Mouse (Mus musculus) neural tube, embryonic 12.5 days (tissue): Measurements from ENCODE around the gene Lamtor3. TPM values are rescaled to one million over a fixed set of nuclear protein-coding genes. Genes with fewer than 3 reads are reported as not detected.

ENCODE experiments used
- ATAC-seq: fragments of 200-750 bp; cut with Nextera tagmentation; 2 replicates; pipeline ENCODE4 v1.8.0; 2017; ENCODE audit warnings: low read depth, mild to moderate bottlenecking, moderate TSS enrichment, moderate library complexity; ENCODE audit not compliant: low FRiP score
- H3K27ac ChIP-seq: fragments of 300-500 bp; sonication (generic); 2 replicates; pipeline ENCODE4 v1.5.1; 2016
- H3K27me3 ChIP-seq: fragments of 300-500 bp; sonication (generic); replicated peaks from 2 replicates; pipeline ENCODE4 v1.6.1; 2016; ENCODE audit warnings: mild to moderate bottlenecking
- H3K36me3 ChIP-seq: fragments of 300-500 bp; sonication (generic); 2 replicates; pipeline ENCODE4 v1.6.1; 2016; ENCODE audit warnings: mild to moderate bottlenecking
- H3K4me1 ChIP-seq: fragments of 300-500 bp; sonication (generic); 2 replicates; pipeline ENCODE4 v1.6.1; 2016
- H3K4me2 ChIP-seq: fragments of 300-500 bp; sonication (generic); replicated peaks from 2 replicates; pipeline ENCODE4 v1.6.1; 2016; ENCODE audit warnings: mild to moderate bottlenecking
- H3K4me3 ChIP-seq: fragments of 300-500 bp; sonication (generic); 2 replicates; pipeline ENCODE4 v1.5.1; 2016
- H3K9ac ChIP-seq: fragments of 300-500 bp; sonication (generic); 2 replicates; pipeline ENCODE4 v1.6.1; 2016; ENCODE audit warnings: mild to moderate bottlenecking
- H3K9me3 ChIP-seq: fragments of 300-500 bp; sonication (generic); 2 replicates; pipeline ENCODE4 v1.6.1; 2016; ENCODE audit warnings: mild to moderate bottlenecking
- WGBS: fragments of 180-500 bp; shearing (Covaris S2); methylation state at CpG from one replicate; pipeline ENCODE4 v1.1.7; 2016; 5-methylcytosine and 5-hydroxymethylcytosine counted together
- polyA plus RNA-seq: library from polyadenylated mRNA; unstranded; fragments of >200 nt; fragmentation: Nextera tagmentation; extraction: Ambion mirVana; gene quantifications from 2 replicates; pipeline ENCODE4 v1.2.1, GENCODE M21; 2016

The Lamtor3 gene
- polyA plus RNA-seq, 1 experiment from 2014 or later, result 101 TPM

- Histone ChIP-seq H3K9ac (no peak overlapping the region), H3K9me3 (no peaks in the 10 kb centered on the region), H3K36me3 (no peaks in the 10 kb centered on the region), H3K4me2 (no peak overlapping the region), H3K4me1 (no peaks in the 10 kb centered on the region), H3K27me3 (no peaks in the 10 kb centered on the region), H3K4me3 (no peak overlapping the region), H3K27ac (no peak overlapping the region)
- no peak for ATAC-seq
- 88% methylated on average over 9 of the region's 9 CpGs for WGBS
Observed at GRCm38 (mm10) chr3:137968820-137969486, 50.6 kb downstream of the Lamtor3 start.

GRCm38 (mm10) chr3:137969951-137970350 lies 51.6 kb downstream of the Lamtor3 start:
- Histone ChIP-seq H3K27ac (no peak overlapping the region), H3K27me3 (no peaks in the 10 kb centered on the region), H3K36me3 (no peaks in the 10 kb centered on the region), H3K9me3 (no peaks in the 10 kb centered on the region), H3K4me1 (no peaks in the 10 kb centered on the region), H3K4me2 (peak overlapping the region; percentile 34; the same call in 1 of the 2 replicates), H3K9ac (no peak overlapping the region), H3K4me3 (no peak overlapping the region)
- WGBS, result 61% methylated on average over 12 of the region's 12 CpGs
- ATAC-seq, result no peak

DNA sequence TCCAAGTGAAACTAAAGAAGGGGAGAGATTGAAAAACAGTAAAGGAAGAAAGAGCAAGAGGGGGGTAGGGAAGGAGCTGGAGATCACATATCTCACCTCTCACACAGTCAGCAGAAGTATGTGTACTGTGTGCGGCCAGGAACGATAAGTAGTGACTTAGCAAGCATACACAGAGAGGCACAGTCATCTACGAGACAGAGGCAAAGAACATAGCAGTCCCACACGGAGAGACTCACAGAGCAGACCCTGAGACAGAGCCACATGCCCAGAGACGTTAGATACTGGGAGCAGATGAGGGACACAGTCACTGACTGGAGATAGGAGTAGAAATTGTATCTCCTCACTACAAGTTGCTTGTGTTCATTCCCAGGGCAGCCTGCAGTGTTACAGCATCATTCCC lies 53.9 kb downstream of the Lamtor3 start:
- Histone ChIP-seq H3K4me1 (peaks cover 4% of the 10 kb centered on the region), H3K9ac (no peak overlapping the region), H3K36me3 (no peaks in the 10 kb centered on the region), H3K27ac (no peak overlapping the region), H3K4me3 (no peak overlapping the region), H3K4me2 (no peak overlapping the region), H3K27me3 (no peaks in the 10 kb centered on the region), H3K9me3 (no peaks in the 10 kb centered on the region)
- ATAC-seq, result no peak
- WGBS, result 87% methylated on average over 5 of the region's 5 CpGs

DNA sequence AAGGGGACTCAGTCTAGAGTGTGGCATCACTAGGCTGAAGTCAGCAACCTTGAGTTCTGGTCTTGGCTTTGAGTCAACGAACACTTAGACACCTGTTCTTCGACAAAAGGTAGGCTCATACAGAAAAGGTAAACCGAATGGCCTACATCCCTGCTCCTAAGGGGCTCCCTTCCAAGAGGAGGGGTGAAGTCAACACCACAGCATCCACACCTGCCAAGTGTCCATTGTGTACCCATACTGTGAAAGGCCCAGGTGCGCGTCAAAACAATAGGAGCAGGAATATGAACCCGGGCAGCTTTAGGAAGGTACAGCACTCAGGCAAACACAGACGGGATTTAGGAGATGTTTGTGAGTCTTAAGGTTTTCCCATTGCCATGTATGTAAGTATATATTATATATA lies 54.7 kb downstream of the Lamtor3 start:
- Histone ChIP-seq H3K36me3 (no peaks in the 10 kb centered on the region), H3K4me3 (no peak overlapping the region), H3K4me2 (no peak overlapping the region), H3K27ac (no peak overlapping the region), H3K9ac (no peak overlapping the region), H3K27me3 (no peaks in the 10 kb centered on the region), H3K9me3 (no peaks in the 10 kb centered on the region), H3K4me1 (peaks cover 11% of the 10 kb centered on the region)
- no peak for ATAC-seq
- 96% methylated on average over 7 of the region's 7 CpGs for WGBS

- WGBS, result 88% methylated on average over 8 of the region's 8 CpGs
- Histone ChIP-seq H3K27ac (no peak overlapping the region), H3K27me3 (no peaks in the 10 kb centered on the region), H3K4me3 (no peak overlapping the region), H3K9me3 (no peaks in the 10 kb centered on the region), H3K9ac (no peak overlapping the region), H3K4me2 (no peak overlapping the region), H3K4me1 (peaks cover 11% of the 10 kb centered on the region), H3K36me3 (no peaks in the 10 kb centered on the region)
- no peak for ATAC-seq
Observed at GRCm38 (mm10) chr3:137974306-137974705, 56.0 kb downstream of the Lamtor3 start.

- 75% methylated on average over 7 of the region's 7 CpGs for WGBS
- Histone ChIP-seq H3K4me3 (no peak overlapping the region), H3K9me3 (no peaks in the 10 kb centered on the region), H3K27ac (no peak overlapping the region), H3K36me3 (no peaks in the 10 kb centered on the region), H3K27me3 (no peaks in the 10 kb centered on the region), H3K9ac (no peak overlapping the region), H3K4me2 (no peak overlapping the region), H3K4me1 (peaks cover 11% of the 10 kb centered on the region)
- no peak for ATAC-seq
Observed at GRCm38 (mm10) chr3:137975435-137975834, 57.1 kb downstream of the Lamtor3 start.

- WGBS, result 90% methylated on average over 17 of the region's 17 CpGs
Observed at GRCm38 (mm10) chr3:137975856-137976423, 57.6 kb downstream of the Lamtor3 start.

DNA sequence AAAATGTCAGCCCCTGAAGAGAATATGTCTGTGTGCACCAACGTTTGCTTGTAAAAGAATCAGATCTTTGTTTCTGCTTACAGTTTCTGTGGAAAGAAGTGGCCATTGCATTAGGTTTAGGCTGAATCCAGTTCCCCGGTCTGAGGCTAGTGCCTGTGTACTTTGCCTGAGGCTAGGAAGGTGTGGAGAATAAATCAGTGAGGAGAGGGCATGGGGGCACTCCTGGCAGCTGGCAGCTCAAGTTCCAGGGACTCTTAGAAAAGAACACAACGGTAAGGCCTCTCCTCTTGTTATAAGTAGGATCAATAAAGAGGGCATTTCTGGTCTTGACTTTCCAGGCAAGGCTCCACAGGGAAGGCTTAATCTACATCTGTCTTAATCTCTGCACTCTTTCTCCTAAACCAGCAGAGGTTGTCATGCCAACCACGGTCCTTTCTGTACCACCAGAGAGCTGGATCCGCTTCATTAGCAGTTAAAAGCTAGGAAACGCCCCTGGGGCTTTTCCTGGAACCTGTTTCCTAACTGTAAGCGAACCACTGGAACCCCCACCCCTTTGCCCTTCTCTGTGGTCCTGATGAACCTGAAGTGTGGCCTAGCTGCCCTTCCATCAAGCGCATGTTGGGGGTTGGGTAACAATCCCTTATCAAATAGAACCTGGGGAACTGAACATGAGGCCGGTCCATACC lies 58.8 kb downstream of the Lamtor3 start:
- 21% methylated on average over 9 of the region's 9 CpGs for WGBS
- Histone ChIP-seq H3K27me3 (no peaks in the 10 kb centered on the region), H3K27ac (no peak overlapping the region), H3K4me1 (peaks cover 11% of the 10 kb centered on the region), H3K36me3 (no peaks in the 10 kb centered on the region), H3K4me2 (no peak overlapping the region; the same call in 1 of the 2 replicates), H3K9me3 (no peaks in the 10 kb centered on the region), H3K4me3 (no peak overlapping the region), H3K9ac (no peak overlapping the region)
- peak; percentile 75 for ATAC-seq

More at GRCm38 (mm10) chr3:137975856-137976423, 57.6 kb downstream of the Lamtor3 start:
- ATAC-seq, result no peak
- peaks cover 11% of the 10 kb centered on the region for H3K4me1 ChIP-seq
- no peaks in the 10 kb centered on the region for H3K36me3 ChIP-seq
- H3K4me3 ChIP-seq, result no peak overlapping the region
- no peaks in the 10 kb centered on the region for H3K27me3 ChIP-seq
- H3K9ac ChIP-seq, result no peak overlapping the region
- no peak overlapping the region for H3K27ac ChIP-seq
- no peaks in the 10 kb centered on the region for H3K9me3 ChIP-seq
- H3K4me2 ChIP-seq, result no peak overlapping the region

DNA sequence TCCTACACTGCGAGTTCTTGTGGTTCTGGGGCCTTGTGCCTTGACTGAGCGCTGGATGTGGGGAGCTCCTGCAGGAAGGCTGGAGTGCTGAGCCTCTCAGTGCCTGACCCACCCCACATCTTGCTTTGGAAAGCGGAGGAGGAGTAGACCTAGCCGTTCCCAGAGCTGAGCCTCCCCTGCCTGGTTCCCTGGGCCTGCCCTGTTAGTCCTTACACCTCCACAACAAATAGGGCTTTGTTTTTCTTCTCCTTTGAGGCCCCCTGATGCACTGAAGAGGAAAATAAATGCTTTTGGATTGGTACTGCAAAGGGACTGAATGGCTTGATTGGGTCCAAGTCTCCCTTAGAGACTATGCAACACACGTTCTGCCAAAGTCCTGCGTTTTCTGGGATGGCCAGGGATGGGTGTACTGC lies 59.3 kb downstream of the Lamtor3 start:
- Histone ChIP-seq H3K4me1 (peaks cover 11% of the 10 kb centered on the region), H3K4me3 (no peak overlapping the region), H3K4me2 (no peak overlapping the region), H3K27me3 (no peaks in the 10 kb centered on the region), H3K36me3 (no peaks in the 10 kb centered on the region), H3K9me3 (no peaks in the 10 kb centered on the region), H3K9ac (no peak overlapping the region), H3K27ac (no peak overlapping the region)
- ATAC-seq, result peak; percentile 46
- 18% methylated on average over 6 of the region's 6 CpGs for WGBS

GRCm38 (mm10) chr3:137978233-137978632 lies 59.9 kb downstream of the Lamtor3 start:
- H3K4me2 ChIP-seq, result no peak overlapping the region
- ATAC-seq, result no peak
- H3K4me3 ChIP-seq, result no peak overlapping the region
- H3K27ac ChIP-seq, result no peak overlapping the region
- H3K9ac ChIP-seq, result no peak overlapping the region
- no peaks in the 10 kb centered on the region for H3K36me3 ChIP-seq
- H3K4me1 ChIP-seq, result peaks cover 11% of the 10 kb centered on the region
- no peaks in the 10 kb centered on the region for H3K27me3 ChIP-seq
- no peaks in the 10 kb centered on the region for H3K9me3 ChIP-seq
- 83% methylated on average over 5 of the region's 5 CpGs for WGBS
